Mouse (Mus musculus): ENCODE measurements around the gene Ifitm3.

DNA sequence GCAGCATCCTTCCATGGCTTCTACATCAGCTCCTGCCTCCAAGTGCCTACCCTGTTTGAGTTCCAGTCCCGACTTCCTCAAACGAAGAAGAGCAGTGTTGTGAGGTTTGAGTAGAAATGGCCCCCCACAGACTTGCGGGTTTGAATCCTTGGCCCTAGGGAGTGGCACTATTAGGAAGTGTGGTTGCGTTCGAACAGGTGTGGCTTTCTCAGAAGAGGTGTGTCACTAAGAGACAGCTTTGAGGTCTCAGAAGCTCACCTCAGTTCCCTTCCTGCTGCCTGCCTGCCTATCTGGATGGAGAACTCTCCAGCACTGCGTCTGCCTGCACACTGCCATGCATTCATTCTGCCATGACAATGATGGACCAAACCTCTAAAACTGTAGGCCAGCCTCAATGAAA lies 4.1 kb downstream of the Ifitm3 start:
- no peak for TF ChIP-seq CTCF (IDR thresholded peaks at IDR 0.05; ENCODE audit: low read depth, low read length)
- no peak for TF ChIP-seq POLR2A (IDR thresholded peaks at IDR 0.05; ENCODE audit: borderline replicate concordance, low read depth, low read length)
